In the genomic region with DNA sequence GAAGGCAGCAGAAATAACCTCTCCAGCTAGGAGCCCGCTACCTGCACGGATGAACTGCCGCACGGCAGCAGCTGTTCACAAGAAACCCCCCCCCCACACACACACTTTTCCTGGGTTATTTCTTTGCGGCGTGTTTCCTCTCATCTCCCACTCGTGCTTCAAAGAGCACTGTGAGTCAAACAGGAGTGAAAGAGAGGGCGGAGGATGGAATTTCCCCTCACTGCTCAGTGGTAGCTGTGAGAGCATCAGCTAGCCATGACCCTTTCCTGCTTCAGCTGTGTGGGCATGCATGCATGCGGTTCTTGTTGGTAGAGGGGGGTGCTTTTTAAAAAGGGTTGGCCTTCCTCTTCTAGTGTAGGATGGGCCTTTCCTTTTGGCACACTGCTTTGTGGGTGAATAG, we compare ENCODE assay signal across 23 mouse cellular contexts. TPM values are rescaled to one million over a fixed set of nuclear protein-coding genes. Genes with fewer than 3 reads are reported as not detected.
DNase-seq lines count a peak whose midpoint lies in the region; ATAC-seq and TF ChIP-seq lines count a peak whose summit lies in the region.
"Had no signal": no experiment of that assay in that cellular context is flagged by ENCODE, and none has a peak within 500 bp of the region (broad histone marks: within the 10 kb centered on the region; RNA-seq: fewer than 3 reads in every experiment).

No protein-coding gene starts in this region.

- TF ChIP-seq POLR2A in brain, embryonic 14.5 days (IDR thresholded peaks at IDR 0.05; ENCODE audit: borderline replicate concordance, extremely low read depth, insufficient read depth, insufficient read length, poor library complexity, severe bottlenecking) = no peak

- no peak overlapping the region for H3K9ac ChIP-seq in forebrain, embryonic 13.5 days
- H3K9ac ChIP-seq in forebrain, embryonic 11.5 days (ENCODE audit: low read length) = no peak overlapping the region
- H3K9ac ChIP-seq: forebrain, embryonic 12.5 days; forebrain, postnatal 0 days; heart, embryonic 15.5 days; hindbrain, embryonic 14.5 days had no signal

- peak overlapping the region; percentile 21; the same call in 1 of the 2 replicates for H3K27ac ChIP-seq in forebrain, embryonic 13.5 days
- no peak overlapping the region for H3K27ac ChIP-seq in forebrain, embryonic 11.5 days (ENCODE audit: low read depth, low read length)
- H3K27ac ChIP-seq: forebrain, embryonic 12.5 days; heart, embryonic 15.5 days; hindbrain, embryonic 10.5 days; hindbrain, embryonic 14.5 days had no signal

- H3K4me2 ChIP-seq in forebrain, embryonic 13.5 days = no peak overlapping the region
- no peak overlapping the region for H3K4me2 ChIP-seq in forebrain, embryonic 11.5 days (ENCODE audit: low read depth, low read length, severe bottlenecking)
- H3K4me2 ChIP-seq: forebrain, embryonic 12.5 days; heart, embryonic 11.5 days; heart, embryonic 15.5 days; hindbrain, embryonic 14.5 days had no signal

- no peaks in the 10 kb centered on the region for H3K27me3 ChIP-seq in forebrain, embryonic 13.5 days
- H3K27me3 ChIP-seq in forebrain, embryonic 11.5 days (ENCODE audit: control insufficient read depth, insufficient read depth, low read length) = no peaks in the 10 kb centered on the region
- H3K27me3 ChIP-seq: forebrain, embryonic 12.5 days; heart, embryonic 15.5 days had no signal

- H3K36me3 ChIP-seq in forebrain, embryonic 13.5 days (ENCODE audit: poor library complexity, severe bottlenecking) = peaks cover 94% of the 10 kb centered on the region
- H3K36me3 ChIP-seq in forebrain, embryonic 11.5 days (ENCODE audit: control insufficient read depth, insufficient read depth, low read length) = peaks cover 16% of the 10 kb centered on the region

- ATAC-seq in forebrain, embryonic 13.5 days = no peak
- ATAC-seq in forebrain, embryonic 11.5 days (replicated peaks; ENCODE audit: low FRiP score) = no peak
- ATAC-seq: forebrain, postnatal 0 days; intestine, embryonic 16.5 days had no signal

- H3K4me3 ChIP-seq in forebrain, embryonic 13.5 days = no peak overlapping the region
- no peak overlapping the region for H3K4me3 ChIP-seq in forebrain, embryonic 11.5 days (ENCODE audit: low read depth, low read length)
- H3K4me3 ChIP-seq: forebrain, embryonic 12.5 days; heart, embryonic 15.5 days; hindbrain, embryonic 10.5 days had no signal

- no peak for TF ChIP-seq CTCF in brain, embryonic 14.5 days (IDR thresholded peaks at IDR 0.05; ENCODE audit: borderline replicate concordance, extremely low read depth, insufficient read depth, insufficient read length)

- no peak for DNase-seq in forebrain, embryonic 11.5 days (ENCODE audit: low spot score)
- DNase-seq in right cerebral cortex, adult 2 months (ENCODE audit: low spot score in 2 of 2) = peak; percentile 51 to 57
- DNase-seq in right cerebral cortex, postnatal 36 days (ENCODE audit: low spot score in 2 of 2) = no peak
- DNase-seq in brain, embryonic 14.5 days (ENCODE audit: low read depth) = peak; percentile 28
- DNase-seq in spleen, postnatal 4 days (ENCODE audit: low spot score in 2 of 2) = no peak
- DNase-seq in spleen, postnatal 36 days (ENCODE audit: low spot score in 2 of 2) = no peak
- DNase-seq: adrenal gland, adult 8-10 months; adrenal gland, postnatal 36 days; cerebellum, adult 11-12 months; cerebellum, adult 9-10 months; cerebellum, postnatal 25 days; forebrain, postnatal 0 days; gastrocnemius, postnatal 36 days; heart, adult 11 months; heart, postnatal 14 days; kidney, adult 2 months had no signal

- H3K4me1 ChIP-seq in forebrain, embryonic 13.5 days = no peaks in the 10 kb centered on the region
- H3K4me1 ChIP-seq in forebrain, embryonic 11.5 days (replicated peaks; ENCODE audit: control insufficient read depth, insufficient read depth, low read length) = no peaks in the 10 kb centered on the region
- H3K4me1 ChIP-seq: forebrain, embryonic 12.5 days; heart, embryonic 15.5 days; hindbrain, embryonic 10.5 days had no signal

- 91% methylated on average over 9 of the region's 9 CpGs for WGBS in forebrain, embryonic 13.5 days
- 89% methylated on average over 9 of the region's 9 CpGs for whole genome bisulfite sequencing in forebrain, embryonic 11.5 days

- no peaks in the 10 kb centered on the region for H3K9me3 ChIP-seq in forebrain, embryonic 13.5 days (replicated peaks)
- no peaks in the 10 kb centered on the region for H3K9me3 ChIP-seq in forebrain, embryonic 11.5 days (ENCODE audit: control insufficient read depth, low read length)
- H3K9me3 ChIP-seq: forebrain, embryonic 12.5 days; heart, embryonic 15.5 days; hindbrain, embryonic 10.5 days had no signal

RNA-seq across cellular contexts. Expression of gene Rap1gap, which starts 16.3 kb away (rescaled TPM):
- polyA plus RNA-seq in forebrain, embryonic 13.5 days (2015; fragmentation: Nextera tagmentation; extraction: Ambion mirVana) = 11.8 and 16.5 TPM in 2 replicates
- 4.4 and 7.7 TPM in 2 replicates for polyA plus RNA-seq in forebrain, embryonic 11.5 days (2014; fragmentation: Nextera tagmentation; extraction: Ambion mirVana)
- 83.0 and 109 TPM in 2 replicates for polyA plus RNA-seq in brain, embryonic 14.5 days (2012; rRNA removed)

RNA-seq across cellular contexts. Expression of gene Usp48, which starts 54.7 kb away (rescaled TPM):
- 69.9 and 76.8 TPM in 2 replicates for polyA plus RNA-seq in forebrain, embryonic 13.5 days (2015; fragmentation: Nextera tagmentation; extraction: Ambion mirVana)
- polyA plus RNA-seq in forebrain, embryonic 11.5 days (2014; fragmentation: Nextera tagmentation; extraction: Ambion mirVana) = 86.4 TPM in 2 replicates
- 134 and 146 TPM in 2 replicates for polyA plus RNA-seq in brain, embryonic 14.5 days (2012; rRNA removed)

Comparison
In these comparisons a context has a peak if more than half of its experiments do, and no peak if none do; other contexts are left out.
1. DNase-seq: peak in right cerebral cortex, adult 2 months (2 of 2) and brain, embryonic 14.5 days (single experiment); none in forebrain, embryonic 11.5 days (single experiment), right cerebral cortex, postnatal 36 days (0 of 2), spleen, postnatal 4 days (0 of 2) and spleen, postnatal 36 days (0 of 2).